Mouse (Mus musculus): Measurements from ENCODE around the gene Ccnc. TPM values are rescaled to one million over a fixed set of nuclear protein-coding genes. Genes with fewer than 3 reads are reported as not detected.

Gene Ccnc
- polyA plus RNA-seq (2017; shearing (Covaris generic)) = 10 to 100 TPM; 29.6 to 40.3 TPM

DNA sequence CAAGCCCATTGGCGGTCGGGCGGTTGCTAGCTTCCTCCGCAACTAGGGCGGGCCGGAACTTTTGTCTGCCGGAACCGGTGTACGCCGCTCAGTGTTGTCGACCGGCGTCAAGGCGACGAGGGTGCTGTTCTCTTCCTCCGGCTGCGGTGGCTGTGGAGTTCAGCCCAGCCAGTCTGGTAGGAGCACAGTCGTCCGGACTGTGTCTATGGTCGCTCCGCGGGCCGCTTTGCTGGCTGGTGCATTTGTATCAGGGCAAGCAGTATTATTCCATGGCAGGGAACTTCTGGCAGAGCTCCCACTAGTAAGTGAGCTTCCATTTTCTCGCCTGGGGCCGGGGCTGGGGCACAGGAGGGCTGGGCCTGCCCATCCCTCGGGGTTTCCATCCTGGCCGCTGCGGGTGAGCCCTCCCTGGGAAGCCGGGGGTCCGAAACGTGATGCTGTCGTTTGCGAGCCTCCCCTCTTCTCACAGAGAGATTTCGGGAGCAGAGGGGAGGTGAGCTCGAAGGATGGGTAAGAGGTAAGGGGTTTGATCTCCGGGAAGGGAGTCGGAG lies at the start of gene Ccnc:
TSS of gene Ccnc (plus strand) at position 87 of the 551 bp plus-strand sequence.

DNA sequence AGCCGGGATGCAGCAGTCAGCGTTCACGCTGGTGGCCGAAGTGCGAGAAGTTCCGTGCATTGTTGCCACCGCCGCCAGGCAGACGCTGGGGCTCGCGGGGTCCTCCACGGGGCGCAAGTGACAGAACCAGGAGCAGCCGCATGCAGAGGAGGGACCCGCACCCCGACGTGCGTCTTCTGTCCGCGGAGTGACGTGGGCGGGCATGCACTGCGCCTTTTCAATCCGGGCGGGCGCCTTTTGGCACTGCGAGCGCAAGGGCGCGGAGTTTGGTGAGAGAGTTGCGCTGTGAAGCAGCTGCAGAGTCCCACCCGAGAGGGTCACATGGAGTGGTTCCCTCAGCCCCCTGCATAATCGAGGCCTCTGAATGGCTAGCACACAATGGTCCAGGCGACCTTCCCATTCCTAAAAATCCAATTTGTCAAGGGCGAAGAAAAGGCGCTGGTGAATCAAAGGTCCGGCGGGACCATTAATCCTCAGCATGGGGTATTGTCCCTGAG lies 41.9 kb upstream of the Ccnc start, which contains the start of gene Prdm13:
TSS of gene Prdm13 (minus strand) at position 369 of the 497 bp plus-strand sequence.

DNA sequence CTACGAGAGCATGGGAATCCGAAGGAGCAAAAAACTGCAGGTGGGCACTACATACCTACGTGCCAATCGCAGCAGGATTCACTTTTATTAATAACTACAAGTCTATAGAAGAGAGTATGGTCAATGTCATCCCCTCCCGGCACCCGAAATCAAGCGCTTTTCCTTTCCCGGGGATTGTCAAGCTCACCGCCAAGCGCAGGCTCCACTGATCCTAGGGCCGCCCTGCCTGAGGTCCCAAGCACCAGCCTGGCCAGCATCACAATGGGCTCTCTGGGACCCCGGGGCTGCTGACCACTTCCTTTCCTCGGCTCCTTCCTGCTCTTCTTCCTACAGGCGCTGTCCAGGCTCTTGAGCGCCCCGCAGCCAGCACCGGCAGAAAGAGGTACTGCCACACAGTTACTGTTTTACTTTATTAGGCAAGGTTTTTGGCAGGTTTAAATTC lies 39.4 kb downstream of the Ccnc start, which contains the start of the genes Usp45 and Tstd3:
TSS of gene Usp45 (plus strand) at position 294 of the 442 bp plus-strand sequence.
TSS of gene Tstd3 (minus strand) at position 350 of the 442 bp plus-strand sequence.

Other genes with a start within 250 kb of the Ccnc start
- gene Prdm13, start 41.7 kb upstream of the Ccnc start, polyA plus RNA-seq (2017; shearing (Covaris generic)) = 1 to 10 TPM in 1 of 2 experiments, not detected in 1; 3.5 TPM
- 10 to 100 TPM; 20.7 to 20.8 TPM for gene Usp45, start 39.5 kb downstream of the Ccnc start, polyA plus RNA-seq (2017; shearing (Covaris generic))
- gene Tstd3, start 39.5 kb downstream of the Ccnc start, polyA plus RNA-seq (2017; shearing (Covaris generic)) = 10 to 100 TPM; 15.1 to 18.7 TPM
- gene Pnisr, start 119.9 kb downstream of the Ccnc start, polyA plus RNA-seq (2017; shearing (Covaris generic)) = 100 to 1,000 TPM; 148 to 153 TPM
- 10 to 100 TPM; 10.6 to 13.5 TPM for gene Coq3, start 152.0 kb downstream of the Ccnc start, polyA plus RNA-seq (2017; shearing (Covaris generic))
- 1 to 10 TPM in 1 of 2 experiments, under 1 TPM in 1; 0.17 to 1.1 TPM for gene Faxc, start 203.6 kb downstream of the Ccnc start, polyA plus RNA-seq (2017; shearing (Covaris generic))